Mouse (Mus musculus) kidney, embryonic 16.5 days (tissue): ENCODE results near the gene Sprr4. TPM values are rescaled to one million over a fixed set of nuclear protein-coding genes. Genes with fewer than 3 reads are reported as not detected.
"Not testable (repeated sequence)": the region's sequence is repeated elsewhere in the genome, so short reads cannot be mapped to it uniquely, and the experiment has no call there.

Source experiments
- ATAC-seq: fragments of 200-750 bp; cut with Nextera tagmentation; 2 replicates; pipeline ENCODE4 v1.8.0; 2017; ENCODE audit warnings: moderate TSS enrichment; ENCODE audit not compliant: low FRiP score, low TSS enrichment
- H3K27ac ChIP-seq: fragments of 300-500 bp; sonication (generic); 2 replicates; pipeline ENCODE4 v1.5.1; 2014; ENCODE audit warnings: low read length
- H3K27me3 ChIP-seq: fragments of 300-500 bp; sonication (generic); 2 replicates; pipeline ENCODE4 v1.6.1; 2014; ENCODE audit warnings: low read length, control low read depth, mixed read lengths; ENCODE audit not compliant: insufficient read depth
- H3K36me3 ChIP-seq: fragments of 300-500 bp; sonication (generic); 2 replicates; pipeline ENCODE4 v1.6.1; 2014; ENCODE audit warnings: low read length, control low read depth, mixed read lengths; ENCODE audit not compliant: insufficient read depth
- H3K4me1 ChIP-seq: fragments of 300-500 bp; sonication (generic); 2 replicates; pipeline ENCODE4 v1.6.1; 2014; ENCODE audit warnings: low read length, control low read depth, mixed read lengths; ENCODE audit not compliant: insufficient read depth
- H3K4me2 ChIP-seq: fragments of 300-500 bp; sonication (generic); replicated peaks from 2 replicates; pipeline ENCODE4 v1.6.1; 2014; ENCODE audit warnings: low read depth, low read length
- H3K4me3 ChIP-seq: fragments of 300-500 bp; sonication (generic); 2 replicates; pipeline ENCODE4 v1.5.1; 2014; ENCODE audit warnings: mild to moderate bottlenecking, low read length
- H3K9ac ChIP-seq: fragments of 300-500 bp; sonication (generic); replicated peaks from 2 replicates; pipeline ENCODE4 v1.6.1; 2014; ENCODE audit warnings: low read length
- H3K9me3 ChIP-seq: fragments of 300-500 bp; sonication (generic); 2 replicates; pipeline ENCODE4 v1.6.1; 2016; ENCODE audit warnings: low read length, control low read depth
- WGBS: fragments of 180-500 bp; shearing (Covaris S2); extraction: QIAGEN DNeasy Blood & Tissue Kit; methylation state at CpG from one replicate; pipeline ENCODE4 v1.1.7; 2014; 5-methylcytosine and 5-hydroxymethylcytosine counted together
- polyA plus RNA-seq: library from polyadenylated mRNA; unstranded; fragments of >200 nt; fragmentation: Nextera tagmentation; extraction: Ambion mirVana; gene quantifications from 2 replicates; pipeline ENCODE4 v1.2.1, GENCODE M21; 2015

The Sprr4 gene
- not detected in 2 replicates for polyA plus RNA-seq

GRCm38 (mm10) chr3:92500393-92500792 is at the start of gene Sprr4:
TSS of gene Sprr4 (minus strand) at chr3:92500493.
- Histone ChIP-seq H3K4me2 (no peak within 1 kb of the TSS), H3K27ac (no peak within 1 kb of the TSS), H3K9me3 (no peaks in the 10 kb centered on the region), H3K27me3 (no peaks in the 10 kb centered on the region), H3K9ac (no peak within 1 kb of the TSS), H3K36me3 (no peaks in the 10 kb centered on the region), H3K4me3 (no peak within 1 kb of the TSS), H3K4me1 (no peaks in the 10 kb centered on the region)
- no peak for ATAC-seq
- 66% methylated on average over 1 of the region's 1 CpGs for WGBS

DNA sequence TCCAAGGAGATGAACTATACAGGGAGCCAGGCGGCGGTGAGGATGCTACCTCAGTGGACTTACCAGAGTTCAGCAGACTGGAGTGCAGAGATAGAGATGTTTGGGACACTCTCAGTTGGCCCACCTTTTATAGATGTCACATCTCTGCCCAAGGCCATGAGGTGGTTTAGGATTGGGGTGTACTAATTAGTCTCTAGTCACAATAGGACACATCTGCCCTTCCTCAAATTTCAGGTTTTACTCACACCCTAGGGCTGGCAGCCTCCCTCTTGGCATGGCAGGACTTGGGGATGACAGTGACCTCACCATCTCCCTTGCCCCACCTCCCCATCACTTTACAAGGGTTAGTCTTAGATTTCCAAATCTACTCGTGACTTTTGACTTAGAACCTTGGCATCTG is 34.1 kb upstream of the Sprr4 start, which contains the start of gene 2310046K23Rik:
2310046K23Rik (minus strand) TSS at position 101 of the 400 bp plus-strand sequence.
- no peak within 1 kb of the TSS for H3K4me3 ChIP-seq
- H3K27ac ChIP-seq, result no peak within 1 kb of the TSS
- H3K9me3 ChIP-seq, result no peaks in the 10 kb centered on the region
- H3K36me3 ChIP-seq, result no peaks in the 10 kb centered on the region
- WGBS, result 83% methylated on average over 3 of the region's 3 CpGs
- no peaks in the 10 kb centered on the region for H3K27me3 ChIP-seq
- H3K9ac ChIP-seq, result no peak within 1 kb of the TSS
- no peak within 1 kb of the TSS for H3K4me2 ChIP-seq
- H3K4me1 ChIP-seq, result no peaks in the 10 kb centered on the region
- no peak for ATAC-seq

- H3K27me3 ChIP-seq, result no peaks in the 10 kb centered on the region
- no peak overlapping the region for H3K9ac ChIP-seq
- H3K9me3 ChIP-seq, result no peaks in the 10 kb centered on the region
- H3K4me2 ChIP-seq, result no peak overlapping the region
- H3K27ac ChIP-seq, result no peak overlapping the region
- no peak for ATAC-seq
- H3K4me3 ChIP-seq, result no peak overlapping the region
- H3K4me1 ChIP-seq, result no peaks in the 10 kb centered on the region
- H3K36me3 ChIP-seq, result no peaks in the 10 kb centered on the region
Observed at GRCm38 (mm10) chr3:92512325-92512724, 12.0 kb upstream of the Sprr4 start.

- H3K9ac ChIP-seq, result no peak overlapping the region
- no peak overlapping the region for H3K27ac ChIP-seq
- no peak overlapping the region for H3K4me3 ChIP-seq
- ATAC-seq, result no peak
- no peaks in the 10 kb centered on the region for H3K4me1 ChIP-seq
- H3K9me3 ChIP-seq, result no peaks in the 10 kb centered on the region
- H3K36me3 ChIP-seq, result no peaks in the 10 kb centered on the region
- no peaks in the 10 kb centered on the region for H3K27me3 ChIP-seq
- no peak overlapping the region for H3K4me2 ChIP-seq
Observed at GRCm38 (mm10) chr3:92510786-92511185, 10.5 kb upstream of the Sprr4 start.

GRCm38 (mm10) chr3:92508185-92508584 is 7.9 kb upstream of the Sprr4 start:
- no peak for ATAC-seq
- Histone ChIP-seq H3K9ac (no peak overlapping the region), H3K4me2 (no peak overlapping the region), H3K36me3 (no peaks in the 10 kb centered on the region), H3K4me1 (no peaks in the 10 kb centered on the region), H3K27me3 (no peaks in the 10 kb centered on the region), H3K4me3 (no peak overlapping the region), H3K9me3 (no peaks in the 10 kb centered on the region), H3K27ac (no peak overlapping the region)
- 73% methylated on average over 1 of the region's 1 CpGs for WGBS

DNA sequence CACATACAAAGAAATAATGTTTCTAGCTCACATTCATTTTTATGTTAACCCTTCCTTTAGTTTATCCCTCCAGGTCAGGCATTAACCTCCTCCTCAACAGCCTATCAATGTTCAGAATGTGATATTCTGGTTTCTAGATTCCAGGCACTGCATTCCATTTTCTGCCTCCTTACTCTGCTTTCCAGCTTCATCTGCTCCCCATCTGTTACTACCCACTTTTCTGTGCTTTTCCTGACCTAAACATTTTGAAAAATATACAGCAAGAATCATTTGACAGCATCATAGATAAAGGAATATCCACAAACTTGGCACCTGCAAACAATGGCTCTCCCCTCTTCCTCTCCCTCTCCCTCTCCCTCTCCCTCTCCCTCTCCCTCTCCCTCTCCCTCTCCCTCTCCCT is 3.2 kb upstream of the Sprr4 start:
- Histone ChIP-seq H3K27me3 (no peaks in the 10 kb centered on the region), H3K4me2 (no peak overlapping the region), H3K27ac (no peak overlapping the region), H3K4me1 (no peaks in the 10 kb centered on the region), H3K9ac (no peak overlapping the region), H3K4me3 (no peak overlapping the region), H3K36me3 (no peaks in the 10 kb centered on the region), H3K9me3 (no peaks in the 10 kb centered on the region)
- ATAC-seq, result no peak

DNA sequence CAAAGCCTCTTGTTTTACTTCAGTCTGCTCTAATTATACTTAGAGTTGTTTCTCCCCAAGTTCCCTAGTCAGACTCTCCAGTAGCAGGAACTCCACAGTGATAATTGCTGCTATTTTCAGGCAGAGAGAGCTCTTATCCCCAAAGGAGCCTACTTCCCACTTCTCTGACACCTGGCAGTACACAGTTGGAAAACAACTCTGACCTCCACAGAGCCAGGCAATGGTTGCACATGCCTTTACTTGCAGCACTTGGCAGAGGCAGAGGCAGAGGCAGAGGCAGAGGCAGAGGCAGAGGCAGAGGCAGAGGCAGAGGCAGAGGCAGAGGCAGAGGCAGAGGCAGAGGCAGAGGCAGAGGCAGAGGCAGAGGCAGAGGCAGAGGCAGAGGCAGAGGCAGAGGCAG is 10.0 kb downstream of the Sprr4 start:
- not testable (repeated sequence) for ATAC-seq

DNA sequence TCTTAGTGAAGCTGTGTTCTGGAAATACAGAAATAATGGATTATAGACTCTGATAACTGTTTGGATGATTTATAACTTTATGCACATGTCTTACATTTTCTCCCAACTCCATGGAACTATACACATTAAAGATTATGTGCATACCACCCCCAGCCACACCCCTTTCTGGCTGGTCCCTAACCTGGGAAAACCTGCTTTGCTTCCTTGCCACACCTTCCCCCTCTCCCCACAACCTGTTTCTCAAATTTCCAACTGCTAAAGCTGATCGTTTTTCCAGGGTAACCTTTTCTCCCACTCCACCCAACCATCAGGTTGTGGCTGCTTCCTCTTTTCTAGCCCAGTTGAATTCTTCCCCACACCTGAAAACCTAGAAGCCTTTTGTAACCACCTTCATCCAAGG is 14.0 kb downstream of the Sprr4 start:
- H3K9ac ChIP-seq, result no peak overlapping the region
- H3K36me3 ChIP-seq, result no peaks in the 10 kb centered on the region
- no peaks in the 10 kb centered on the region for H3K4me1 ChIP-seq
- H3K27me3 ChIP-seq, result no peaks in the 10 kb centered on the region
- 16% methylated on average over 1 of the region's 1 CpGs for WGBS
- H3K4me2 ChIP-seq, result no peak overlapping the region
- ATAC-seq, result no peak
- H3K27ac ChIP-seq, result peak overlapping the region; percentile 44; the same call in 1 of the 2 replicates
- no peaks in the 10 kb centered on the region for H3K9me3 ChIP-seq
- no peak overlapping the region for H3K4me3 ChIP-seq

More for the DNA sequence above, 10.0 kb downstream of the Sprr4 start:
- not testable (repeated sequence) for H3K4me3 ChIP-seq, H3K9ac ChIP-seq, H3K9me3 ChIP-seq, H3K27me3 ChIP-seq, H3K4me1 ChIP-seq, H3K4me2 ChIP-seq, H3K36me3 ChIP-seq, H3K27ac ChIP-seq

- Histone ChIP-seq H3K4me3 (no peak within 1 kb of the TSS), H3K9ac (no peak within 1 kb of the TSS), H3K9me3 (no peaks in the 10 kb centered on the region), H3K27me3 (no peaks in the 10 kb centered on the region), H3K4me2 (no peak within 1 kb of the TSS), H3K27ac (peak within 1 kb of the TSS; percentile 44; the same call in 1 of the 2 replicates), H3K4me1 (no peaks in the 10 kb centered on the region), H3K36me3 (no peaks in the 10 kb centered on the region)
- no peak for ATAC-seq
Observed at GRCm38 (mm10) chr3:92485863-92486262, 14.4 kb downstream of the Sprr4 start, which contains the start of gene Sprr1a. TSS of gene Sprr1a (minus strand) at chr3:92485895.

DNA sequence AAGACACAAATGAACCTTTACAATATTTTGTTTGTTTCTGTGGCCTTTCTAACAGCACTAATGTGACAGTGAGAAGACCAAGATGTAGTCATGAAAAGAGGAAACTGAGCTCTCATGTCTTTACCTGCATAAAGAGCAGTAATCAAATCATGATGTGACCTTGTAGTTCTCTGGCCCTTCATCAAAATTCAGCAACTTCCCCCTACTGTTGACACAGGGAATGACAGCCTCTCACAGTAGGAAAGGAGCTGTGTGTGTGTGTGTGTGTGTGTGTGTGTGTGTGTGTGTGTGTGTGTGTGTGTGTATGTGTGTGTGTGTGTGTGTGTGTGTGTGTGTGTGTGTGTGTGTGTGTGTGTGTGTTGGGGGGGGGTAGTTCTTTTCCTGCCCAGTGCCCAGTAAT is 19.0 kb downstream of the Sprr4 start:
- not testable (repeated sequence) for H3K4me3 ChIP-seq, H3K4me1 ChIP-seq, ATAC-seq, H3K9me3 ChIP-seq, H3K9ac ChIP-seq, H3K36me3 ChIP-seq, H3K4me2 ChIP-seq, H3K27ac ChIP-seq, H3K27me3 ChIP-seq

DNA sequence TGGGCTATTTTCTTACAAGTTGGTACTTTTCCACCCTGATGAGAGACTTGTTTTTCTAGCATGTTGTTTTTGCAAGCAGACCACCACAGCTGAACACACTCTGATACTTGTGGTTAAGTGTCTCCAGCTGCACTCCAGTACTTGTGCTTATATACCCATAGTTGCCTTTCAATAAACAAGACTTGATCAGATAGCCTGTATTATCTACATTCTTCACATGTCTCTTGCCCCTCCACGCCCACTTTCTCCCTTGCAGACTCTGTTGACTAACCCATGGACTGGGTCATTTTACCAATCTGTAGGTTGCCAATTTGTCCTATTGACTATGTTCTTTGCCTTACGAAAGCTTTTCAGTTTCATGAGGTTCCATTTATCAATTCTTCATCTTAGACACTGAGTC is 30.2 kb downstream of the Sprr4 start:
- WGBS, result 84% methylated on average over 2 of the region's 2 CpGs
- Histone ChIP-seq H3K9me3 (no peaks in the 10 kb centered on the region), H3K4me3 (no peak overlapping the region)

More for the DNA sequence above, 30.2 kb downstream of the Sprr4 start:
- Histone ChIP-seq H3K36me3 (no peaks in the 10 kb centered on the region), H3K27ac (no peak overlapping the region), H3K9ac (no peak overlapping the region), H3K4me1 (no peaks in the 10 kb centered on the region), H3K27me3 (no peaks in the 10 kb centered on the region), H3K4me2 (no peak overlapping the region)
- no peak for ATAC-seq
